Mouse (Mus musculus) embryonic fibroblast, embryonic 13.5 days (primary cell): ENCODE results near the gene Srrm4.

Experiments
- CTCF ChIP-seq: IDR thresholded peaks from 2 replicates; pipeline ENCODE4 v1.5.1; 2011; ENCODE audit warnings: mild to moderate bottlenecking, control low read depth, low read length, moderate library complexity, borderline replicate concordance; ENCODE audit not compliant: insufficient read depth
- POLR2A ChIP-seq: IDR thresholded peaks from 2 replicates; pipeline ENCODE4 v1.6.1; 2011; ENCODE audit warnings: low read depth, mild to moderate bottlenecking, control low read depth, low read length, moderate library complexity

DNA sequence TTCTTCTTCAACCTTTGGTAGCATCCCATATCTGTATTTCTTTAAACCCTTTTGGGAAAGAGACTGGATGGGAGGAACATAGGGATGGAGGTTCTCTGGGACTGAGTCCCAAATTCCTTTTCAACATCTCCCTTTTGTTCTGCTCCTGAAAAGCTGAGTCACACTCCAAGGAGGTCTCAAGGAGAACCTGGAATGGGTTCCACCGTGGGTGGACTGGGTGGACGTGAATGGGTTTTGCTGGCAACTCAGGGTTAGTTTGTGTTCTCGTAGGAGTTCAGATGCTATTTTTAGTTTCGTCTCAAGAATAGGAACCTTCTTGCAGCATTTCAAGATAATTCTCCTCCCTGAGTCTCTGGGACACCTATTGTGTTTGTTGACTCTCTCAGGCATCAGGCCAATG is 151.4 kb downstream of the Srrm4 start:
- TF ChIP-seq POLR2A (no peak), CTCF (no peak)
